Mouse (Mus musculus) embryonic fibroblast, embryonic 13.5 days (primary cell): ENCODE data around the gene Selenon.

Source experiments
- CTCF ChIP-seq: IDR thresholded peaks from 2 replicates; pipeline ENCODE4 v1.5.1; 2011; ENCODE audit warnings: mild to moderate bottlenecking, control low read depth, low read length, moderate library complexity, borderline replicate concordance; ENCODE audit not compliant: insufficient read depth
- POLR2A ChIP-seq: IDR thresholded peaks from 2 replicates; pipeline ENCODE4 v1.6.1; 2011; ENCODE audit warnings: low read depth, mild to moderate bottlenecking, control low read depth, low read length, moderate library complexity

- TF ChIP-seq CTCF (no peak), POLR2A (no peak)
Measured at GRCm38 (mm10) chr4:134505966-134506594, 45.9 kb downstream of the Selenon start.
